Mouse (Mus musculus) thymus, adult 2 months (tissue): Measurements from ENCODE around the gene Enox1.

ENCODE experiments used
- CTCF ChIP-seq: fragments of 200-500 bp; IDR thresholded peaks from 2 replicates; pipeline ENCODE4 v1.5.1; 2012; ENCODE audit warnings: mild to moderate bottlenecking, control low read depth, low read length, moderate library complexity, borderline replicate concordance; ENCODE audit not compliant: control insufficient read depth, poor library complexity, insufficient read depth; ENCODE audit errors: extremely low read depth
- POLR2A ChIP-seq: fragments of 200-500 bp; IDR thresholded peaks from 2 replicates; pipeline ENCODE4 v1.6.1; 2012; ENCODE audit warnings: mild to moderate bottlenecking, low read length, control low read depth, moderate library complexity; ENCODE audit not compliant: control insufficient read depth, poor library complexity, insufficient read depth; ENCODE audit errors: extremely low read depth

GRCm38 (mm10) chr14:77298327-77298726 is 141.8 kb downstream of the Enox1 start:
- TF ChIP-seq POLR2A (no peak), CTCF (no peak)
